Mouse (Mus musculus) bone marrow, adult 2 months (tissue): ENCODE results near the gene 2410015M20Rik.

ENCODE experiments used
- CTCF ChIP-seq: fragments of 200-500 bp; IDR thresholded peaks from 2 replicates; pipeline ENCODE4 v1.5.1; 2011; ENCODE audit warnings: low read length, control low read depth; ENCODE audit not compliant: control insufficient read depth, insufficient read depth
- POLR2A ChIP-seq: fragments of 200-500 bp; IDR thresholded peaks from 2 replicates; pipeline ENCODE4 v1.6.1; 2011; ENCODE audit warnings: low read depth, mild to moderate bottlenecking, control low read depth, low read length, borderline replicate concordance; ENCODE audit not compliant: control insufficient read depth

DNA sequence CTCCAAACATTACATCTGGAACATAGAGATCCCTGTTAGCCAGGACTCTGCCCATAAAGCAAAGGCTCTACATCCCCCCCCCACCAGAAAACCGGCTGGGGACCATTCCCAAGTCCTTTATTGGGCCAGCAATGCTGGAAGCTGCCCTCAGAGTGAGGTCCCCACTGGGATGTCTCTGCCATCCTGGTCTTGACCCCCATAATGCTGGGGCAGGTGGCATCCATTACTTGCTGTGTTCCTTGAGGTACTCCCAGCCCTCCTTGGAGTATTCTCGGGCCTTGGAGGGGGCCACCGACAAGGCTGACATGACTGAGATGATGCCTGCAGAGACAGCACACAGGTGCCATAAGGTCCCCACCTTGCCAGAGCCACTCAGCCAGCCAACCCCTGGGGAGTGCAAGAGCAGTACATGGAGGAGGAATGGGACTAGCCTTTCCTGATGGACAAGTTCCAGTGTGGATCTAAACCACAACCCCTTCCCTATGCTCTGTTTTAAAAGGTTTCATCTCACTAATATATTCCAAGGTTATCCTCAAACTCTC lies 2.0 kb downstream of the 2410015M20Rik start:
- TF ChIP-seq CTCF (no peak), POLR2A (no peak)
